Mouse (Mus musculus): ENCODE measurements at regions not wholly inside any gene's neighbourhood (a gene's known extent, or its start where the extent isn't known, plus 50 kb on each side); places are given as distances from the start of the nearest gene placed in this dataset.

DNA sequence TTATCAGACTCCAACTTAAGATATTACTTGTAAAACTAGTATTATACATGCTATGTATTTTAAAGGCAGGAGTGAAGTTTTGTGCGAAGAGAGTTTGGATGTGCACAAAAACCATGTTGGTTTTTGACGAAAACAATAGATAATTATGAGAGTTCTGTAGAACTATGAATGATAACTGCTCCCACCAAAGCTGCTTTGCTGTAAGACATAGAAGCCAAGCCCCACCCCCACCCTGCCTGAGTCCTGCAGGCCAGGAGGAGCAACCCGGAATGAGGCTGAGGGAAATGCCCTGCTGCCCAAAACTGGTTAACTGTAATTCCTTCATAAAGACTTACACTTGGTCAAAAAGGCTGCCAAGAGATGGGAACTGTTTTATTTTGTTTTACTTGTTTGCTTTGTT, 175.8 kb downstream of the Efnb2 start:
- DNase-seq (ENCODE audit: low spot score) = no peak

DNA sequence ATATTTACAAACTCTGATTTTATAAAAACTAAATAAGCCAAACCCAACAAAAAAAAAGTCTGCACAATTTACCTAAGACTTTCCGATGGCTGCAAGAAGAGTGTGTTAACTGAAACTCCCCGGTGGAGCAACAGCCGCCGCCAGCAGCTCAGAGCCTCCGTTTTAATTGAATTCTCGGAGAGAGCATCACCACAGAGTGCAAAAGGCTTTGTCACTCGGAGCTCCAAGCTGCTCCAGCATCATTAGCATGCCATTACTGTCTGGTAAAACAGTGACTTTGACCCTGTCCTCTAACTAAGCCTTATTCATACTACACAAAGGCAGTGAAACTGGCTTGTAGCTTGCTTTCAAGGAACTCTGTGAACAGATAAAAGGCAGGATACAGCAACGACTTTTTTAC, 176.5 kb downstream of the Efnb2 start:
- no peak for DNase-seq (ENCODE audit: low spot score)

DNA sequence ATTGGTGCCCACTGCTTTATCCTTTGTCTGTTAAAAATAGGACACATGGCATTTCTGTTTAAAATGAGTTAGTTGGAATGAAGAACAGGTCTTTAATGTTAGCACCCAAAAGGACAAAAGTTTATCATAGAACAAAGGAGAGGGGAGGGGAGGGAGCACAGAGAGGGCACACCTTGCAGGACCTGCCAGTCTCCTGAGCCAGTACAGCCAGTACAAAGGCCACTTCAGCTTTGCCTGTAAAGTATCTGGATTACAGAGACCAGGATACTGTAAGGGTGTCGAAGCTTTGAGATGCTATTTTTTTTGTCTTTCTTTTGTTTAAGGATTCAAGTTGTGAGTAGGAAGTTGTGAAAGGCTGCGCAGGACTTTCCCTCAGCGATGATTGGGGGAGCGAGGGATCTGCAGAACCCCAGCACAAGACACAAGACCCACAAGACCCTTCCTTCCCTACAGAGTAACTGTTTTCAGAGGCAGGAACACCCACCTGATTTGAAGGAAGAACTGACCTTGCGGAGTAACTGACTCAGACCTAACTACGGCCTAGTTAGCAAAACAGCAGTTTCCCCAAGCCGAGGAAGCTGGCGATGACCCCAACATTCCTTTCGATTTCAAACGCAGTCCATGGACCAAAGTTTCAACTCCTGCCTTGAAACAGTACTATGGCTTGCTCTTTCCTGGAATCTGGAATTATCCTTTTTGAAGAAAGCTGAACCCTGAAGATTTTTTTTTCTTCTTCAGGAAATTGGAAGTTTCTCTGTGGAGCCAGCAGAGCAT, 178.1 kb downstream of the Efnb2 start:
- no peak for DNase-seq (ENCODE audit: low spot score)

DNA sequence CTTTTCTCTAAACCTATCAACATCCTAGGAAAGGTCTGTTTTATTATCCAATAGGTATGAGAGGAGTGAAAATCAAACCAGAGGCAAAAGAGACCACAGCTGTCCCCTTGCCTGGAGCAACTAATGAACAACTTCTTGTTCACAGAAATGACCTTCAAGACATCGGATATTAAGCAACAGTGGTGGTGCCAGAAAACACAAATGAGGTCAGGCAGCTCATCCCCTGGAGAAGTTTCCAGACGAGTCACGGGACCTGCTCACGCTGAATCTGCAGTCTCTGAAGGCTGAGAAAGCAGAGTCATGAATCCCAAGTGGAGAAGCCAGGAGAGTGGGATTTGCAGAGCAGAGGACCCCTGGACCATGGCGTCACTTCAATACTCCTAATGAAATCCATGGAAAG, 183.6 kb downstream of the Efnb2 start:
- no peak for DNase-seq (ENCODE audit: low spot score)

DNA sequence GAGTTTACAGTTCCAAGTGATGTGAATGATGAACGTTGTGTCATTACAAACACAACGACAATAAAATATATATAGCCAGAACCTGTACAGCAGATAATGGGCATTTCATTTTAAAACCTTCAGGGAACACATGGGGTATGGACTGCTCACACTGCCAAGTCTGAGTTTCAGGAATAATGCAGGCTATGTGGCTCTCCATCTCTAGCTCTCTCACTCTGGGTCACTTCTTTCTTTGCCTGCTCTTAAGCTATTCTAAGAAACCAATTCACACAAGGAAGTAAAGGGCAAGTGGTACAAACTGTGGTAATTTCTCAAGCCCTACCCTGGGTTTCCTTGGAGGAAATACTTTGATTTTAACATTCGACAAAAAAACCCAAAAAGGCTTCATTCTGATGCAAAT, 192.5 kb downstream of the Efnb2 start:
- DNase-seq (ENCODE audit: low spot score) = no peak

DNA sequence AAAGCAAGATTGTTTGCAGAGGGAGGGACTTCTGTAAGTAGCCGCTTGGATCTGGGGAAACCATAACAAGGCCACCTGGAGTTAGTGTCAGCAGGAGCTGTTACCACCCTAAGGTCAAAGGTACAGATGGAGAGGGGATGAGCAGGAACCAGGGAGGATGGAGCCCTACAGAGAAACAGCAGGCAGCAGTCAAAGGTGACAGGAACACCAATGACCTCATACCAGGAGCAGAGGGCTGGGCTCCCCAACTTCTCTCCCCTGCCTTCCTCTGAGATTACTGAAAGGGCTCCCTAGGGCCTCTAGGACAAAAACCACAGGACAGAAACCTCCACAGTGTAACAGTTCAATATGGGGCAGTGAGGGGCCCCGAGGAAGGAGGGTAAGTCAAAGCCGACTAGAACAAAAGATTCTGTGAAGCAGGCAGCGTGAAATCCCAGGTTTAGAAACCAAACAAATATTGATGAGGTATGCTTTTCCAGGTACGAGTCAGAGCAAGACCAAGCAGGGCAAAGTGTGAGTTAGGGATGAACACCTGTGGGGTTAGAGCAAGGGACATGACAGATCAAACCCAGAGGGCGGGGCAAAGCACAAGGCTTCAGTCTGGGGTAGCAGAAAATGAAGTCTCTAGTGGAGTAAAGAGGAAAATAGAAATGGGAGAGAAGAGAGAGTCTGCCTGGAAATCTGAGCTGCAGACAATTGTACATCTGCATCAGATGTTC, 194.4 kb downstream of the Efnb2 start:
- no peak for DNase-seq (ENCODE audit: low spot score)

DNA sequence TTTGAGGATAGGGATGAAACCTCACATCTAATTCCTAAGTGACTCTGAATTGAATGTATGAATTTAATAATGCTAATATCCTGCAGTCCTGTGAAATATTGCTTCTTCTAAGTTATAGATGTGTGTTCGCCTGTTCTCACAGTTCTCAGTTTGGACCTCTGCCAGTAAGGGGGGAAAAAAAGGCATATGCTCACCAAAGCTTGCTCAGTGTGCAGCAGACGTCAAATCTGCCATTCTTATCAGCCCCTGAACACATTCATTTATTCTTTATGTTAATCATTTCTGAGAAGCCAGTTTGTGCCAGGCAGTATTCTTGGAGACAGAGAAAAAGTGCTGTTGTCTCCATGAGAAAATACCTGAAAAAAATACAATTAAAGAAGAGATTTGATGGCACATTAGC, 198.6 kb downstream of the Efnb2 start:
- DNase-seq (ENCODE audit: low spot score) = no peak

DNA sequence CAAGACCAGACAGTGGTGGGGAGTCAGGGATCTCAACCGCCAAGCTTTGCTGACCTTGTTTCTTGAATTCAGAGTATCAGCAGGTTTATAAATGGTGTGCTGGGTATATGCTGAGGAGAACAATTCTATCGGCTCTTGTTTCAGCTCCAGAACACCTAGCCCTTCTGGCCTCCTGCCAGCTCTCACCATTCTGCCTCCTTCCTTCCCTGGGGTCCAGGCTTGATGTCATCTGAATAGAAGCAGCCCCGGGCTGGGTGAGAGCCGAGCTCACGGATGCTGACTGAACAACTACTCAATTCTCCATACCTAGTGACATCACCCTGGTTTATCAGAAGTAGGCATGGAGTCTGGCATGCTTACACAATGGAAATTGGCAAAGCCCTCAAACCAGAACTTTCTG, 203.5 kb downstream of the Efnb2 start:
- no peak for DNase-seq (ENCODE audit: low spot score)

DNA sequence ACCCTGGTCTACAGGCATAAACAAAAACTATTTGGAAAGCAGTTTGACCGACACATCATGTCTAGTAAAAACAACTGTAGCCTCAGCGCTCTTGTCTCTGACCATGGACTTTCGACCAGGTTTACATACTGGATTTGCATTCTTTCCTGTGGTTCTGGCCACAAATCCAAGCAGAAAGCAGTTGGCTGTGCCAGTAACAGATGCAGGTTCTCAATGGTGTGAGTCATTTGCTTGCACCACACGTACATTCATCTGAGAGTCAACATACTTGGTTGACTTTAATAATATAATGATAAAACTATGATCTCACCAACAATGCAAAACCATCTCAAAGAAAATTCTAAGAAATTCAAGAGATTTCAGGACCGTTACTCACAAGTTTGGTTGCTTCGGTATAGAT, 207.1 kb downstream of the Efnb2 start:
- no peak for DNase-seq (ENCODE audit: low spot score)

DNA sequence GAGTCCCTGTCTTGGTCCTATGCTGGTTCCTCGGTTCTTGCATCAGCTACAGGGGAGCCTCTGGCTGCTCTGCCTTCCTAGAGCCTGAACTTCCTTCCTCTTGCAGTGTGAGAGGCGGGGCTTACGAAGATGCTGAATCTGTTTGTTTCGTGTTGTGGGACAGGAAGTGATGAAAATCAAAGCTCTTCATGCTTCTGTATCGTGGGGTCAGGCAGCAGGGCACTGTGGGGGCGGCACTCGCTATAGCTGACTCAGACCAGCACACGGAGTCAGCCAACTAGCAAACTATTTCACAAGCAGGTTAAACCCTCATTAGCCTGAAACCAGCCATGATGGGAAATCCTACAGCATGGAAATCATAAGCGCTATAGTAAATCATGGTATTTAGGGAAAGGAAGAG, 208.8 kb downstream of the Efnb2 start:
- no peak for DNase-seq (ENCODE audit: low spot score)

DNA sequence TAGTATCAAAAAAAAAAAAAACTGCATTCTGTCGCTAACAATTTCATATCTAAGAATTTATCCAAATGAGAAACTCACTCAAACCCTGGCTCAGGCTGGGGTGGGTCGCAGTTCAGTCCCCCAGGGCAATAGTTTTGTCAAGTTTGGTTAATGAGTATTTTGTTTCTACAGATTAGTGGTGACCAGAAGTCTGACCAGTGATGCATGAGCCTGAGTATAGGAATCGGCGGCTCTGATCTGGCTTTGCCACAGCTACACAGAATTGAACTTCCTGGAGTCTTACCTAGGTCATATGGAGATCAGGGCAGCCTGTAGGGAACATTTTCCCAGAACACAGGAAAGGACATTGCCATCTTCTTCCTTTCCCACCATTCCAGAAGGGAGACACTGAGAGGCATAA, 212.1 kb downstream of the Efnb2 start:
- no peak for DNase-seq (ENCODE audit: low spot score)

DNA sequence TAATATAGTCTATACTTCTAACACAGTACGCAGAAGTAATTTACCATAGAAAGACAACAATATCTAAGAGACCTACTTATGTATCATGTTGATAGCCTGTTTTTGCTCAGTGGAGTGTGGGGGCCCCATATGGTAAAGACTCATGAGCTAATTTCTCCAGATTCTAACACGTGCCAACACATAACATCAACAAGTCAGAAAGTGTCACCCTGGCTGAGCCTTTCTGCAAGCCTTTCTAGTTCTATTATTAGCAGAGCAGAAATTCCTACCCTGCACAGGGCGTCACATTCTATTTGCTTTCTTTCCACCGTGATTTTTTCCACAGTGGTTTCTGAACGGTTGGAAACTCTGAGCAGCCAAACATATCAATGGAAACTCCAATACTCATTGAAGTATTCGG, 219.5 kb downstream of the Efnb2 start:
- no peak for DNase-seq (ENCODE audit: low spot score)

DNA sequence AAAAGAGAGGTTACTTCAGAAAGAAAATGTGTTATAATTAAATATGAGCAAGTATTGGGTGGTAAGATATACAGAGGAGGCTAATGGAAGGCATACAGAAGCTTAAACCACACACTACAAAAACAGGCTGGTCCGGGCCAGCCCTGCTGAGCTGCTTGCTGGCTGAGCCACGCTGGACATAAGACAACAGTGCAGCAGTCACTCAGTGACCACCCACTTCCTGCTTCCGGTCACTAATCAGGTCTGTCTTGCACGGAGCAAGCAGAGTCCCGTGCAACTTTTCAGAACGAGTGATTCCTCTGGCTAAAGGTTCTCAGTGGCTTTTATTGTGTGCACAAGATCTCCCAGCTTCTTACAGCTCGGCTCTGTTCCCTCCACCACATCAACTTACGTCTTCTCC, 220.1 kb downstream of the Efnb2 start:
- DNase-seq (ENCODE audit: low spot score) = no peak

DNA sequence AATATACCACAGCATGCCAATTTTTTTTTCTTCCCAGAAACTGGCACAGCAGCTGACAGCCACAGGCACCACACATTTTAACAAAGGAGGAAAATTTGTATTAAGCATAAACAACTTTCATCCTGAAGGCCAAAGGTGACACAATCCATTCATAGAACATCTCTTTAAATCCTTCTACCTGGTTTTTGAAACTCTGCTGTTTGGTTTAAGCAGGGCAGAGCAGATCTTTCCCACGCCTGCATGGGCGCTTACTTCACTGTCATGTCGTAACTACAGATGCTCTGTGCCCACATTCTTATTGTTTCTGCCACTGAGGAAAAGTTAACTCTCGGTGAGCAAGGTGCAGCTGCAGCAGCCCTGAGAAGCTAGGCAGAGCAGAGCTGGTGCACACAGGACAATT, 234.8 kb downstream of the Efnb2 start:
- no peak for DNase-seq (ENCODE audit: low spot score)

DNA sequence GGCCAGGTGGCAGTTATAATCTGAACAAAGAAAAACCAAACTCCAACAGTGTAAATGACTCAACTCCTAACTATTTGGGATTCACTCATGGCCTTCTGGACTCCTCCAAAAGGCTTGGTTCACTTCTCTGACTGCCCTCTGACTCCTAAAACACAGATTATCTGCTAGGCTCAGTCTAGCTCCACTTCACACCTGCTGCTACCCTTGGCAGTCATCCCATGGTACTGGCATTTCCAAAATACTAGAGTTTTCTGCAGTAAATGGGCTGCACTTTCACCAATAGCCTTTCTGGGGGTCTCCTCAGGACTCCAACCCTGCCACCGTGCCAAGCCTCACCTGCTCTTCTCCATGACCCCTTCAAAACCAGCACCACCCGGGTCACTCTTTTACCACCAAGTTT, 237.6 kb downstream of the Efnb2 start:
- no peak for DNase-seq (ENCODE audit: low spot score)

DNA sequence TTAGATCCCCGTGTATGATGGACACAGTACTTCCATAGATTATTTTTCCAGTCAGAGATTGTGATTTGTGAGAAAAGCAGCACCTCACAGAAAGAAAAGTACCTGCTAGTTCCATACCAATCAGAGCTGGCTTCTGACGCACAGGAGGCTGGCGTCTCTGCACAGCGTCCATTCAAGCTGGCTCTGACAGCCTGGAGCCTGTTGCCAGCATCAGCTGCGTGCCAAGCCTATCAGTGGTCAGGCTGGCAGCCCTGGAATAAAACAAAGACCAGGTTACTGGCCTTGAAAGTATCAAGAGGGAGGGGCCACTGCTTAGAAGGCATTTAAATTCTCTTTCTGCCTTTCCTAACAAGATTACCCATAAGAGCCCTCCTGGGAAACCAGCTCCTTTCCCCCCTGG, 239.3 kb downstream of the Efnb2 start:
- no peak for DNase-seq (ENCODE audit: low spot score)

DNA sequence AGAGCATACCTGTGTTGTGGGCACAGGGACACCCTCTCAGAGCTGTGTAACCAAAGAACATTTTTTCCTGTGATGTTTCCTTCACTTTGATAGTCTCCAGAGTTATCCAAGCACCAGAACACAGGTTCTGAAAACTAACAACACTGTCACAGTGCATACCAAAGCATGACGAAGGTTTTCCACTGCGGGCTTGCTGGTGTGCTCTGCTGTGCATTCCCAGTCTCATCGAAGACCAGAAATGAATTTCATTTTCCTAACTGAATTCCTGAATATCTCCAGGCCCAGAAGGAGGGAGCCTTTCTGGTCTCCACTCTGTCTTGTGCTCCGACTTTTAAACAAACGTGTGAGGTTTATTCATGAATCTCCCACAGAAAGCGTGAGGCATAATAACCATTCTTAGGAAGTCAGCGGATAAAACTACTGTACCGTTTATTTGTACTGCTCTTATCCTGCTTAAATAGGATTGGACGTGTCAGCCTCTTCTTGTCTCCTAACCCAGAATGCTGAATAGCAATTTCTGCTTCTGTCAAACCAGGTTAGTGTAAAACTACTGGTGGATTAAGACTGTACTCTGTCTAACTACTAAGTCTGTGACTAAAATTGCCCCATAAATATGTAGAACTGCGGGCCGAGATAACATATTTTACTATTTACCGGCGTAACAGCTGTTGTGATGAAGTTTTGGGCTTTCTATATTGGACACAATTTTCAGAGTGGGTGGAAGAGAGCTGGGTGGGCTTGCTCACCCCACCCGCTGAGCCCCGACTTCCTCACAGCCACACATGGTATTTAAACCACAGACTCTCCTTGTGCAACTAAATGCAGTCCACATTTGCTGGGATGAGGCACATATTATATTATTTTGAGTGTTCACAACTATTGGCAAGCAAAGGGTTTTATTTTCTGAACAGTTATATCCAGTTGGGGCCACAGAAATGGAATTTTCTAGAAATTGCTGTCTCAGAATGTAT, 241.4 kb downstream of the Efnb2 start:
- DNase-seq (ENCODE audit: low spot score) = no peak

DNA sequence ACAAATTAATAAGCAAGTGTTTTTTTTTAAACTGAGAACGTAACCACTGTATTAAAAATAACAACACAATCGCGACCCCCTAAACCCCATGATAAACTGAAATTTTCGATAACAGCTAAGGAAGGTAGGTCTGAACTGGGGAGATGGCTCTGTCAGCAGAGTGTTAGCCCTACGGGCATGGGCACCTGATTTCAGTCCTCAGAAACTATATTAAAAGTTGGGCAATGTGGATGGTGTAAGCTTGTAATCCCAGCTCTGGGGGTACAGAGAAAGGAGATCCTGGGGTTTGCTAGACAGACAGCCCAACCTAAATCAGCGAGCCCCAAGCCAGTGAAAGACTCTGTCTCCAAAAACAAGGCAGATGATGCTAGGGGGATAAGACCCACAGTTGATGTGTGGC, 242.1 kb downstream of the Efnb2 start:
- no peak for DNase-seq (ENCODE audit: low spot score)

DNA sequence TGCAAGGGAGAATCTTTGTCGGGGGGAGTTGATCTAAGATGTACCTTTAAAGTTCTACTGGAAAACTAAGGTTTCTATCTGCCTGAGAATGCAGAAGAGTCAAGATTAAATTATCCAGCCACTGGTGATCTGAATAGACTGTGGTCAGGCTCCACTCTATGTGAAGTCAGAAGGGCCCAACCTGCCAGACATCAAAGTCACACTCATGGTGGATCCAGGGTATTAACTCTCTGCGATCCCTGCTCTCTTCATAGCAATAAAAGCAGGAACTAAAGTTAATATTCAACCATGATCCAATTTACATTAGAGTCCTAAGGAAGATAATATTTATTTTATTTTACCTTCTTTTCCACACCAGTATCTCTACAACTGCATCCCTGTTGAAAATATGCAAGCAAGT, 242.5 kb downstream of the Efnb2 start:
- DNase-seq (ENCODE audit: low spot score) = no peak

DNA sequence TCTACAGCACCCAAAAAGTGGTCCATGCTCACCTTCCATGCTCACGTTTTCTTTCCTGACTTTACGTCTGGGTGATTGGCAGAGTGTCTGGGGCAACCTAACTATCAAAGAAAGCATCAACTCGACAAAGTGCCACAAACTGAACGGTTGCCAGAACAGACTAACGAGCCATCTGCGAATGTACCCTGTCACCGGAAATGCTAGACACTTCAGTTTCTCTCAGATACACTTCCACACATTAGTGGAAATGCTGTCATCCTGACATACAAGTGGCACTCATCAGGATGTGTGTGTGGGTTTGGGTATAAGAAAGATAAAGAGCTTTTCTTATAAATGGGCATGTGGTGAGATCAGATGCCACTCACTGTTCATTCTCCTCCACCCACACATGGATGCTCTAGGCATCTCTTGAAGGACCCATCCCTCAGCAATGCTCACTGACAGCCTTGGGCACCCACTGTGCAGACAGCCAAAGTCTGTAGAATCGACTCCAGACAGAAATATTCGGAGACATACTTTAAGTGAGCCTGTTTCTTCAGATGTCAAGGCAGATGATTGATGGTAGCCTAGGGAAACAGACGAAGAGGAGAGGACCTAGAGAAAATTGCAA, 244.8 kb downstream of the Efnb2 start:
- DNase-seq (ENCODE audit: low spot score) = no peak

DNA sequence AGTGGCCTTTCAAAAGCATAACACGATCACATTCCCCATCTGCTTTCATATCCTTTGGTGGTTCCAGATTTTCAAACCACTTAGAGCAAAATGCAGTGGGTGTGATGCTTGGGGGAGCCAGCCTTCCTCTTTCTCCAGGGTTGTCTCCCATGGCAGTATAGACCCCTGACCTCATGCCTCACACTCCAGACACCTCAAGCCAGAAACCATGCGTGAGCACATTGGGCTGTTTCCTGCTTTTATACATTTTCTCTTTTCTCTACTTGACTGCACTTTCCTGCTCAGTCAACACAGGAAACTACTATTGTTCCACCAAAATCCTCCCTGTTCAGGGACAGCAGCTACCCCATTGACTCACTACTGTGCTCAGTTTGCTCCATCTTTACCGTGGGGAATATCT, 253.7 kb downstream of the Efnb2 start:
- DNase-seq (ENCODE audit: low spot score) = no peak

DNA sequence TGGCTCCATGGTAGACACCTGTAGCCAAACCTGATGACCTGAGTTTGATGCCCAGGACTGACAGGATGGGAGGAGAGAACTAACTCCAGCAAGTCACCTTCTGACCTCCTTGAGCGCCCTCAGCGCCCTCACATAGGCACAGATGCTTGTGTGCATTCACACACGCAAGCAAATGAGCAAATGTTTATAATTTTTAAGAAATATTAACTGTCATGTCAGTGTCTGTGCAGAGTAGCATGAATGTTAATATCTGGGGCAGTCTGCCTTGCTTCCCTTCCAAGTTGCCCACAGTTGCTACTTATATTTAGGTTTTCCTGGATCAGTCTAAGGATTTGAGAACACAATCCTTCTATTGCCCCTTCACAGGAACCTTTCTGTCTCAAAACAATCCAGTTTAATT, 257.6 kb downstream of the Efnb2 start:
- no peak for DNase-seq (ENCODE audit: low spot score)
